Mouse (Mus musculus): ENCODE results near the gene Vwde. TPM values are rescaled to one million over a fixed set of nuclear protein-coding genes. Genes with fewer than 3 reads are reported as not detected.

The Vwde gene
- polyA plus RNA-seq, 1 experiment: not detected

- no peaks in the 10 kb centered on the region for H3K4me1 ChIP-seq (ENCODE audit: control insufficient read depth, insufficient read depth, low read length)
- no peaks in the 10 kb centered on the region for H3K27me3 ChIP-seq (replicated peaks; ENCODE audit: control insufficient read depth, insufficient read depth, low read length)
- WGBS: 66% methylated on average over 1 of the region's 1 CpGs
- TF ChIP-seq CTCF (conservative IDR thresholded peaks at IDR 0.05; ENCODE audit: insufficient read depth, insufficient read length, low read depth, low read length) (no peak), POLR2A (IDR thresholded peaks at IDR 0.05; ENCODE audit: low read depth, low read length) (no peak)
- no peak for DNase-seq
- H3K36me3 ChIP-seq (ENCODE audit: control insufficient read depth, insufficient read depth, low read length): no peaks in the 10 kb centered on the region
- H3K27ac ChIP-seq (ENCODE audit: insufficient read depth, low read depth, low read length): no peak overlapping the region
- H3K4me3 ChIP-seq (ENCODE audit: insufficient read depth, low read depth, low read length): no peak overlapping the region
Measured at GRCm38 (mm10) chr6:13108662-13109061, 116.1 kb downstream of the Vwde start.

Other genes with a start within 250 kb of the Vwde start
- 59.4 and 61.2 TPM in 2 replicates for gene Tmem106b, start 155.2 kb downstream of the Vwde start, polyA plus RNA-seq (2012; rRNA removed)

Data from kidney, adult 2 months (tissue).